8 mouse cellular contexts compared by ENCODE assay signal in the genomic region with DNA sequence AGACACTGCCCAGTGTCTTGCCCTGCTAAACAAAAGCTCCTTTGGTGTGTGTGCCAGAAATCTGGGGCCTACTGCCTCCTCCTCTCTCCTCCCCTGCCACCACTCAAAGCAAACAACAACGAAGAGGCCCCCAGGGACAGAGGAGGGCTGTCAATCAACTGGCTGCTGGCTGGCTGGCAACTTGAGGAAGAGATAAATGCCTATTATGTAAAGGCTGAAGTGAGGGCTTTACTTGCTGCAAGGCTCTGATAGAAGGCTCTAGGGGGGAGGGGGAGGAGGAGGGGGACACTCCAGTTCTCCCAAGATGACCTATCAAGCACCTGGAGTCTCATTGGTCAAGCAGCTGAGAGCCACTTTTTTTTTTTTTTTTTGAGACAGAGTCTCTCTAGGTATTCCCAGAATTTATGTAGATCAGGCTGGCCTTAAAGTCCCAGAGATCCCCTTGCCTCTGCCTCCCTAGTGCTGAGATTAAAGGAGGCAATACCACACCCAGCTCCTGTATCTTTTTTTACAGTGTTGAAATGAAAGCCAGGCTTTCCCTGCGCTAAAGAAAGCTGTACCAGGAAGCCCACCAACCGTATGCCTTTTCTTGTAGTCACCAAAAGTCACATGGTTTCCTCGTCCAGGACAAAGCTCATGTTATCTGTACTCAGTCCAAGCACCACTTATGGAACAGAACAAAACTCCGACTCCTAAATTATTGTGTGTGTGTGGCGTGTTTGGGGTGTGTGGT. TPM values are rescaled to one million over a fixed set of nuclear protein-coding genes. Genes with fewer than 3 reads are reported as not detected.
A peak's percentile ranks its signal among the peaks of the same experiment; 100 is the strongest.
DNase-seq lines count a peak whose midpoint lies in the region; ATAC-seq and TF ChIP-seq lines count a peak whose summit lies in the region.

No protein-coding gene starts in this region.

- no peak overlapping the region for H3K4me2 ChIP-seq in liver, postnatal 0 days (ENCODE audit: low read depth, low read length)

- H3K9ac ChIP-seq in MEL (ENCODE audit: control insufficient read depth, low read depth, low read length, poor library complexity, severe bottlenecking), result no peak overlapping the region
- no peak overlapping the region for H3K9ac ChIP-seq in liver, postnatal 0 days (replicated peaks)

- no peak for TF ChIP-seq POLR2A in MEL (IDR thresholded peaks at IDR 0.05; ENCODE audit: control insufficient read depth in 1 of 2, insufficient read depth in 1 of 2, low read depth in 1 of 2, low read length in 2 of 2, poor library complexity in 1 of 2)
- no peak for TF ChIP-seq POLR2A in embryonic fibroblast, embryonic 13.5 days (IDR thresholded peaks at IDR 0.05; ENCODE audit: low read depth, low read length)

- H3K79me2 ChIP-seq in MEL (ENCODE audit: control insufficient read depth, insufficient read depth, low read length, poor library complexity), result no peaks in the 10 kb centered on the region

- TF ChIP-seq CTCF in gastrocnemius, adult 2 months (IDR thresholded peaks at IDR 0.05), result no peak
- no peak for TF ChIP-seq CTCF in MEL (IDR thresholded peaks at IDR 0.05 in 2 of 3, conservative IDR thresholded peaks at IDR 0.05 in 1 of 3; ENCODE audit: control insufficient read depth in 1 of 3, insufficient read depth in 1 of 3, low read depth in 2 of 3, low read length in 3 of 3, poor library complexity in 1 of 3, severe bottlenecking in 1 of 3)
- no peak for TF ChIP-seq CTCF in embryonic fibroblast, embryonic 13.5 days (IDR thresholded peaks at IDR 0.05; ENCODE audit: borderline replicate concordance, insufficient read depth, low read length)
- no peak for TF ChIP-seq CTCF in liver, postnatal 0 days (IDR thresholded peaks at IDR 0.05; ENCODE audit: low read depth)

- H3K9me3 ChIP-seq in MEL (replicated peaks; ENCODE audit: insufficient read depth, low read length), result no peaks in the 10 kb centered on the region
- H3K9me3 ChIP-seq in liver, postnatal 0 days (ENCODE audit: low read length), result no peaks in the 10 kb centered on the region

- WGBS in liver, postnatal 0 days (ENCODE audit: insufficient replicate concordance), result 28% methylated on average over 6 of the region's 6 CpGs

- TF ChIP-seq RAD21 in MEL (IDR thresholded peaks at IDR 0.05; ENCODE audit: low read depth, low read length), result no peak

- no peak overlapping the region for H3K4me3 ChIP-seq in gastrocnemius, adult 2 months
- no peak overlapping the region for H3K4me3 ChIP-seq in MEL (ENCODE audit: control insufficient read depth in 1 of 2, insufficient read depth in 1 of 2, low read depth in 2 of 2, low read length in 2 of 2)
- no peak overlapping the region for H3K4me3 ChIP-seq in embryonic fibroblast, embryonic 13.5 days (ENCODE audit: insufficient read depth, low read length)
- no peak overlapping the region for H3K4me3 ChIP-seq in liver, postnatal 0 days (ENCODE audit: low read depth, low read length)

- DNase-seq in gastrocnemius, adult 2 months, result no peak
- no peak for DNase-seq in gastrocnemius, postnatal 36 days
- peak; percentile 79 for DNase-seq in MEL (ENCODE audit: low read depth, low spot score)
- DNase-seq in liver, postnatal 0 days, result peak; percentile 64
- DNase-seq in splenic B cell, adult 2 months (ENCODE audit: low read depth, low spot score), result peak; percentile 58
- no peak for DNase-seq in cerebellum, adult 11-12 months

- no peaks in the 10 kb centered on the region for H3K27me3 ChIP-seq in MEL (ENCODE audit: control insufficient read depth in 1 of 2, insufficient read depth in 2 of 2, low read length in 2 of 2)
- H3K27me3 ChIP-seq in liver, postnatal 0 days (ENCODE audit: insufficient read depth, low read length), result no peaks in the 10 kb centered on the region
- H3K27me3 ChIP-seq in splenic B cell, adult 2 months (ENCODE audit: control insufficient read depth, insufficient read depth, low read length, poor library complexity, severe bottlenecking), result no peaks in the 10 kb centered on the region

- peak overlapping the region; percentile 57; the same call in 1 of the 2 replicates for H3K27ac ChIP-seq in gastrocnemius, adult 2 months
- H3K27ac ChIP-seq in MEL (ENCODE audit: control insufficient read depth, low read depth, low read length), result peak overlapping the region; percentile 39
- H3K27ac ChIP-seq in embryonic fibroblast, embryonic 13.5 days (ENCODE audit: insufficient read depth, low read length), result peak overlapping the region; percentile 33; the same call in 1 of the 2 replicates
- 0 out of 2 replicates have a peak overlapping the region, but pooled peaks have one; percentile 24 for H3K27ac ChIP-seq in liver, postnatal 0 days (ENCODE audit: low read depth)

- intact Hi-C loops in gastrocnemius, adult 2 months (cut with DNase I), result no loop called here
- intact Hi-C loops in gastrocnemius, postnatal 36 days (cut with DNase I), result no loop called here

- peak; percentile 37 for ATAC-seq in liver, postnatal 0 days
- ATAC-seq in erythroid progenitor cell, adult 5-6 weeks (replicated peaks; ENCODE audit: low FRiP score, poor library complexity, severe bottlenecking), result no peak

- peaks cover 0 to 18% of the 10 kb centered on the region in 2 experiments; a peak in 2 of 4 replicates for H3K36me3 ChIP-seq in MEL (ENCODE audit: control insufficient read depth in 1 of 2, insufficient read depth in 2 of 2, low read length in 2 of 2)
- H3K36me3 ChIP-seq in liver, postnatal 0 days (replicated peaks; ENCODE audit: insufficient read depth, low read length), result no peaks in the 10 kb centered on the region
- no peaks in the 10 kb centered on the region for H3K36me3 ChIP-seq in splenic B cell, adult 2 months (ENCODE audit: control insufficient read depth, insufficient read depth, low read length, poor library complexity, severe bottlenecking)

- H3K4me1 ChIP-seq in MEL (ENCODE audit: control insufficient read depth in 1 of 2, insufficient read depth in 2 of 2, low read length in 2 of 2), result peaks cover 4 to 34% of the 10 kb centered on the region in 2 experiments
- peaks cover 9% of the 10 kb centered on the region for H3K4me1 ChIP-seq in embryonic fibroblast, embryonic 13.5 days (ENCODE audit: control insufficient read depth, insufficient read depth, low read length)
- H3K4me1 ChIP-seq in liver, postnatal 0 days (ENCODE audit: insufficient read depth), result peaks cover 29% of the 10 kb centered on the region

- peak; percentile 55 to 77 for TF ChIP-seq EP300 in MEL (IDR thresholded peaks at IDR 0.05; ENCODE audit: low read depth in 1 of 2, low read length in 2 of 2)
- 0 out of 2 replicates have a peak, but pooled peaks have one; percentile 12 for TF ChIP-seq EP300 in liver, postnatal 0 days (IDR thresholded peaks at IDR 0.05; ENCODE audit: low read depth)

TF ChIP-seq in MEL, 35 proteins besides CTCF, POLR2A, EP300 and RAD21 (continues in another document):
- TF ChIP-seq USF1 (IDR thresholded peaks at IDR 0.05; ENCODE audit: low read depth, low read length) (peak; percentile 32; the same call in 1 of the 2 replicates), GABPA (IDR thresholded peaks at IDR 0.05; ENCODE audit: low read depth, low read length) (no peak), MYB (IDR thresholded peaks at IDR 0.05; ENCODE audit: low read depth, low read length) (no peak), MYC (IDR thresholded peaks at IDR 0.05; ENCODE audit: low read depth, low read length) (no peak), ZC3H11A (IDR thresholded peaks at IDR 0.05; ENCODE audit: low read depth, low read length) (no peak), GATA1 (IDR thresholded peaks at IDR 0.05; ENCODE audit: low read depth, low read length) (peak; percentile 43; the same call in 1 of the 2 replicates), MAZ (IDR thresholded peaks at IDR 0.05; ENCODE audit: low read depth, low read length) (peak; percentile 85; the same call in 1 of the 2 replicates), CHD1 (IDR thresholded peaks at IDR 0.05; ENCODE audit: low read depth, low read length) (no peak), ZNF384 (IDR thresholded peaks at IDR 0.05; ENCODE audit: low read depth, low read length) (peak; percentile 84), ELF1 (IDR thresholded peaks at IDR 0.05; ENCODE audit: low read depth, low read length) (no peak), NRF1 (IDR thresholded peaks at IDR 0.05; ENCODE audit: insufficient read depth, low read depth, low read length, poor library complexity, severe bottlenecking) (no peak), POLR2AphosphoS2 (IDR thresholded peaks at IDR 0.05; ENCODE audit: low read length) (no peak), UBTF (IDR thresholded peaks at IDR 0.05; ENCODE audit: borderline replicate concordance, insufficient read depth, low read depth, low read length) (no peak), RCOR1 (IDR thresholded peaks at IDR 0.05; ENCODE audit: low read depth, low read length) (0 out of 2 replicates have a peak, but pooled peaks have one; percentile 37), KAT2A (conservative IDR thresholded peaks at IDR 0.05; ENCODE audit: low read depth, low read length) (no peak), MAFK (IDR thresholded peaks at IDR 0.05; ENCODE audit: borderline replicate concordance, low read depth, low read length) (no peak), HCFC1 (IDR thresholded peaks at IDR 0.05; ENCODE audit: low read depth, low read length) (no peak), TAL1 (IDR thresholded peaks at IDR 0.05; ENCODE audit: low read length) (peak; percentile 82), NELFE (IDR thresholded peaks at IDR 0.05; ENCODE audit: low read depth, low read length) (no peak), E2F4 (IDR thresholded peaks at IDR 0.05; ENCODE audit: borderline replicate concordance, low read depth, low read length) (no peak), JUND (IDR thresholded peaks at IDR 0.05; ENCODE audit: low read depth, low read length) (no peak), SMC3 (IDR thresholded peaks at IDR 0.05; ENCODE audit: low read depth, low read length) (no peak), USF2 (IDR thresholded peaks at IDR 0.05; ENCODE audit: borderline replicate concordance in 1 of 2, insufficient read depth in 1 of 2, low read depth in 1 of 2, low read length in 2 of 2) (no peak), ZKSCAN1 (IDR thresholded peaks at IDR 0.05; ENCODE audit: low read depth, low read length) (no peak), MXI1 (IDR thresholded peaks at IDR 0.05; ENCODE audit: low read depth, low read length) (0 out of 2 replicates have a peak, but pooled peaks have one; percentile 19)

RNA-seq across cellular contexts. Expression of a gene that starts 24.4 kb away (rescaled TPM):
- total RNA-seq in gastrocnemius, adult 2 months (2021), result 10 to 100 TPM; 21.0 to 24.8 TPM
- total RNA-seq in gastrocnemius, postnatal 36 days (2021), result 10 to 100 TPM; 13.5 to 13.9 TPM
- 5.7 and 6.7 TPM in 2 replicates for total RNA-seq in MEL (2012; rRNA removed)
- polyA plus RNA-seq in MEL (2012; ENCODE audit: insufficient read depth in 1 of 2, insufficient read length in 2 of 2, low read depth in 1 of 2, low replicate concordance in 2 of 2, missing spikeins in 1 of 2), result 10 to 100 TPM; 10.3 to 19.8 TPM
- 21.6 and 27.2 TPM in 2 replicates for polyA plus RNA-seq in embryonic fibroblast, embryonic 13.5 days (2011; ENCODE audit: insufficient read length, low read depth, missing spikeins)
- 3.3 and 3.9 TPM in 2 replicates for polyA plus RNA-seq in liver, postnatal 0 days (2015; fragmentation: Nextera tagmentation; extraction: Ambion mirVana)
- 17.6 and 20.5 TPM in 2 replicates for total RNA-seq in erythroid progenitor cell, adult 5-6 weeks (2015; ENCODE audit: low replicate concordance)
- 3.6 and 3.9 TPM in 2 replicates for total RNA-seq in erythroid progenitor cell, adult 5-6 weeks (2017; ENCODE audit: low replicate concordance)

Comparison
In these comparisons a context has a peak if more than half of its experiments do, and no peak if none do; other contexts are left out.
1. DNase-seq: peak in MEL (single experiment), liver, postnatal 0 days (single experiment) and splenic B cell, adult 2 months (single experiment); none in gastrocnemius, adult 2 months (single experiment), gastrocnemius, postnatal 36 days (0 of 2) and cerebellum, adult 11-12 months (single experiment).
2. Peak in every context shown above with its lines, with median percentiles within 50 percentile points of each other: H3K27ac ChIP-seq.